Mouse (Mus musculus) C2C12 (cell line): Measurements from ENCODE around the gene Ntsr1. TPM values are rescaled to one million over a fixed set of nuclear protein-coding genes. Genes with fewer than 3 reads are reported as not detected.

Experiments used
- H3K27me3 ChIP-seq: one replicate; pipeline ENCODE4 v1.6.1; 2011; ENCODE audit not compliant: control insufficient read depth, insufficient read depth, insufficient read length
- H3K36me3 ChIP-seq: one replicate; pipeline ENCODE4 v1.6.1; 2011; ENCODE audit not compliant: control insufficient read depth, insufficient read depth
- H3K4me3 ChIP-seq: one replicate; pipeline ENCODE4 v1.5.1; 2011; ENCODE audit warnings: mild to moderate bottlenecking, control low read depth; ENCODE audit not compliant: poor library complexity, insufficient read depth, severe bottlenecking
- H3K79me2 ChIP-seq: one replicate; pipeline ENCODE4 v1.6.1; 2011; ENCODE audit not compliant: control insufficient read depth, insufficient read depth
- H3K79me3 ChIP-seq: one replicate; pipeline ENCODE4 v1.6.1; 2011; ENCODE audit warnings: low read depth, control low read depth
- H3ac ChIP-seq: one replicate; pipeline ENCODE3; 2011; ENCODE audit warnings: low read depth; ENCODE audit not compliant: control insufficient read depth, insufficient read length
- CEBPB ChIP-seq: IDR thresholded peaks from one replicate; pipeline ENCODE4 v1.6.1; 2011; ENCODE audit warnings: low read depth, mild to moderate bottlenecking, control low read depth, moderate library complexity
- CTCF ChIP-seq: IDR thresholded peaks from one replicate; pipeline ENCODE4 v1.5.1; 2011; ENCODE audit not compliant: control insufficient read depth, insufficient read depth, insufficient read length
- FOSL1 ChIP-seq: IDR thresholded peaks from one replicate; pipeline ENCODE4 v1.8.0; 2011; ENCODE audit warnings: mild to moderate bottlenecking, low read length; ENCODE audit not compliant: poor library complexity, insufficient read depth, severe bottlenecking
- MAX ChIP-seq: IDR thresholded peaks from one replicate; pipeline ENCODE4 v1.6.1; 2011; ENCODE audit warnings: mild to moderate bottlenecking, control low read depth
- MYOD1 ChIP-seq: IDR thresholded peaks from one replicate; pipeline ENCODE4 v1.6.1; 2011; ENCODE audit warnings: low read depth; ENCODE audit not compliant: control insufficient read depth, insufficient read length
- MYOG ChIP-seq: IDR thresholded peaks from one replicate; pipeline ENCODE4 v1.6.1; 2011; ENCODE audit not compliant: control insufficient read depth, insufficient read length; ENCODE audit errors: extremely low read depth
- USF1 ChIP-seq: IDR thresholded peaks from one replicate; pipeline ENCODE4 v1.6.1; 2011; ENCODE audit warnings: low read depth, mild to moderate bottlenecking, control low read depth, moderate library complexity
- polyA plus RNA-seq: library from polyadenylated mRNA; unstranded; fragments of >200 nt; fragmentation: generic; extraction: Trizol; gene quantifications from one replicate; pipeline ENCODE4 v1.2.1, GENCODE M21; 2012; ENCODE audit warnings: missing spikeins

The Ntsr1 gene
- polyA plus RNA-seq, 1 experiment: not detected

DNA sequence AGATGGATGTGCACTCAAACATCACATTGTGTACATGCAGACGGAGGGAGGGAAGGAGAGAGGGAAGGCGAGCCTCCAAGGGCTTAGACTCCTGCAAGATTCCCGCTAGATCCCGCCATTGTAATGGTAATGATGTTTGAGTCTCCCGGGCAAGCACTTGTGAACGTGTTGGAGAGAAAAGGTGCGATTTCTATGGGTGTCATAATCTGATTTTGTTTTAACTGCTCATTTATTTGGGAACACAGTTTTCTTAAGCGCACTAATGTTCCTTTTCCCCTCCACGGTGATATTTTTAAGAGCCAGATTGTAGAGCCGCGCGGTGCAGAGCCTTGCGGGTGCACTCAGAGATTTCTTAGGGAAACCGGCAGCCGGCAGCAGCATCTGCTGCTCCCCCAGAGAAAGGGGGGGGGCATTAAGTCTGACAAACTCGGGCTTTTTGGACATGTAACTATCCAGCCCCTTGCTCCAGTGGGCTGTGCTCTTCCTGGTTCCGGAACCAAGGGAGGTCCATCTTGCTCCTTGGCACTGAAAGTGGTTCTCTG is 11.5 kb upstream of the Ntsr1 start:
- H3K4me3 ChIP-seq: no peak overlapping the region
- TF ChIP-seq CTCF (no peak), CEBPB (no peak), MYOD1 (no peak), MYOG (no peak), MAX (no peak), FOSL1 (no peak), USF1 (no peak)
- no peaks in the 10 kb centered on the region for H3K79me2 ChIP-seq
- H3K27me3 ChIP-seq: peaks cover 63% of the 10 kb centered on the region
- no peak overlapping the region for H3ac ChIP-seq
- no peaks in the 10 kb centered on the region for H3K36me3 ChIP-seq
- no peaks in the 10 kb centered on the region for H3K79me3 ChIP-seq

DNA sequence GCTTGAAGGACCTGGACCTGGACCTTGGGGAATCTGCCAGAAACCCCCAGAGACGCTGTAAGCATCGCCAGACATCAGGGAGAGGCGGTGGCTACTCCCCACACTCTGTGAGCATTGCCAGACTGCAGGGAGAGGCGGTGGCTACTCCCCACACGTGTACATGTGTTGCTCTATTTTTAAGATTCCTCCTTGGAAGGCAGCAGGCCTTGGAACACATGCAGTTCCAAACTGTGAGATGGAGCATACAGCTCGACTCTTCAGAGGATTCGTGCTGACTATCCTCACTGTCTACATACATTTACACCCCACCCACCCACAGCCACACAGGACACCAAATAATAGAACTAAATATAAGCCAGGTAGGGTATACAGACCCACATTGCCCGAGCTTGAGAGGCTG is 3.9 kb upstream of the Ntsr1 start:
- no peak overlapping the region for H3ac ChIP-seq
- H3K27me3 ChIP-seq: peaks cover 76% of the 10 kb centered on the region
- no peak overlapping the region for H3K4me3 ChIP-seq
- H3K79me3 ChIP-seq: no peaks in the 10 kb centered on the region
- H3K79me2 ChIP-seq: no peaks in the 10 kb centered on the region
- TF ChIP-seq MYOD1: no peak
- no peak for TF ChIP-seq CTCF
- no peak for TF ChIP-seq MYOG
- no peak for TF ChIP-seq FOSL1
- TF ChIP-seq USF1: no peak
- no peak for TF ChIP-seq CEBPB
- no peak for TF ChIP-seq MAX
- no peaks in the 10 kb centered on the region for H3K36me3 ChIP-seq

DNA sequence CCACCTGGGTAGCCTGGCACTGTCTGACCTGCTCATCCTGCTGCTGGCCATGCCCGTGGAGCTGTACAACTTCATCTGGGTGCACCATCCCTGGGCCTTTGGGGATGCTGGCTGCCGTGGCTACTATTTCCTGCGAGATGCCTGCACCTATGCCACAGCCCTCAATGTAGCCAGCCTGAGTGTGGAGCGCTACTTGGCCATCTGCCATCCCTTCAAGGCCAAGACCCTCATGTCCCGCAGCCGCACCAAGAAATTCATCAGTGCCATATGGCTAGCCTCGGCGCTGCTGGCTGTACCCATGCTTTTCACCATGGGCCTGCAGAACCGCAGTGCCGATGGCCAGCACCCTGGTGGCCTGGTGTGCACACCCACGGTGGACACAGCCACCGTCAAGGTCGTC is 950 bp downstream of the Ntsr1 start:
- Histone ChIP-seq H3K79me2 (no peaks in the 10 kb centered on the region), H3K27me3 (peaks cover 76% of the 10 kb centered on the region), H3K36me3 (no peaks in the 10 kb centered on the region), H3K79me3 (no peaks in the 10 kb centered on the region), H3ac (no peak overlapping the region), H3K4me3 (no peak overlapping the region)
- TF ChIP-seq CTCF: no peak

DNA sequence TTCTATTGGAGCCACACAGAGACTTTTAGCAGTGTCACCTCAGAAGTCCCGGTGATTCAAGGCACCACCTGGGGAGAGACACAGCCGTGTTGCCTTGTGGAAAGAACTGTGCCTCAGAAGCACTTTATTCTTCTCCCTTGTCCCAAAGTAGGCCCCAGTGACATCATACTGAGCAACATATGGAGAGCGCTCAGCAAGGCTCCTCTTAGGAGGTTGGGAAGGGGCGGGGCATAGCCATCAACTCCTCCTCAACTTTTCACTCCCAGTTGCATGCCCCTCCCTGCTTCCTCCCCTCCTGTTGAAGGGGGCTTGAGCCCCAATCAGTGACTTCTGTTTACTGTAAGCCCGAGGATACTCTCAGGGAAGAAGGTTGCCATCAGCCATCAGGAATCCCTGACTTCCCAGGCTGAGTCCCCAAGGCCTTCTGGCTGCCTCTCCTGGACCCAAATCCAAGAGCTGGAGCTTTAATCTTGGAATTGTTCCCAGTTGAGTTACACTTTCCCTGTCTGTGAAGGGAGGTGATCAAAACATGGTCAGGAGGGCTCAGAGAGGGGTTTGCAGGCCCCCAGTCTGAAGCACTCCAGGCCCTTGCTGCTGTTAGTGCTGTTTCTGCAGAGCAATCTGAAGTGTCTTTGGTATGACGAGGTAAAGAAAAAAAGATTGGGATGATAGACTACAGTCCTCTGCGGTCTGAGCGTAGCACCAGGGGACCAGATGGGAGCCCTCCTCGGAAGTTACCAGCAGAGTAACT is 1.6 kb downstream of the Ntsr1 start:
- Histone ChIP-seq H3K79me2 (no peaks in the 10 kb centered on the region), H3K36me3 (no peaks in the 10 kb centered on the region), H3ac (no peak overlapping the region), H3K79me3 (no peaks in the 10 kb centered on the region), H3K27me3 (peaks cover 70% of the 10 kb centered on the region), H3K4me3 (no peak overlapping the region)
- TF ChIP-seq MYOD1 (no peak), CTCF (no peak), MYOG (no peak), MAX (no peak)

DNA sequence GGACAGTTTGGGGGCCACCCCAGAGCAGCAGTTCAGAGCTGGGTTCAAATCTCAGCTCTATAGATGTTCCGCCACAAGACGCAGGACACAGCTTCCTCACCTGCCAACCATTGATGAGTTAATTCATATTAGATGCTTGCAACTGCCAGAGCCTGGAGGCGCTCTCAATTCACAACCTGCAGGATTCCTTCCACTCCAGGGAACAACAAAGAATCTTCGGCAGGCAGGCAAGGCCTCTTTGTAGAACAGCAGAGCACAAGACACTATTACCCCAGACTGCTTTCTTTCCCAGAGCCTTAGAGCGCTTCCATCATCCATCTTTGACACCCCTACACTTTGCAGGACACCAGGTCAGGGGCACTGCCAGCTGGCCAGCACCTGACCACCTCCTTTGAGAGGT is 6.5 kb downstream of the Ntsr1 start:
- Histone ChIP-seq H3K27me3 (peaks cover 26% of the 10 kb centered on the region), H3K79me2 (no peaks in the 10 kb centered on the region), H3K4me3 (no peak overlapping the region), H3K79me3 (no peaks in the 10 kb centered on the region), H3ac (no peak overlapping the region), H3K36me3 (no peaks in the 10 kb centered on the region)
- TF ChIP-seq MYOD1 (no peak), FOSL1 (no peak), USF1 (no peak)

DNA sequence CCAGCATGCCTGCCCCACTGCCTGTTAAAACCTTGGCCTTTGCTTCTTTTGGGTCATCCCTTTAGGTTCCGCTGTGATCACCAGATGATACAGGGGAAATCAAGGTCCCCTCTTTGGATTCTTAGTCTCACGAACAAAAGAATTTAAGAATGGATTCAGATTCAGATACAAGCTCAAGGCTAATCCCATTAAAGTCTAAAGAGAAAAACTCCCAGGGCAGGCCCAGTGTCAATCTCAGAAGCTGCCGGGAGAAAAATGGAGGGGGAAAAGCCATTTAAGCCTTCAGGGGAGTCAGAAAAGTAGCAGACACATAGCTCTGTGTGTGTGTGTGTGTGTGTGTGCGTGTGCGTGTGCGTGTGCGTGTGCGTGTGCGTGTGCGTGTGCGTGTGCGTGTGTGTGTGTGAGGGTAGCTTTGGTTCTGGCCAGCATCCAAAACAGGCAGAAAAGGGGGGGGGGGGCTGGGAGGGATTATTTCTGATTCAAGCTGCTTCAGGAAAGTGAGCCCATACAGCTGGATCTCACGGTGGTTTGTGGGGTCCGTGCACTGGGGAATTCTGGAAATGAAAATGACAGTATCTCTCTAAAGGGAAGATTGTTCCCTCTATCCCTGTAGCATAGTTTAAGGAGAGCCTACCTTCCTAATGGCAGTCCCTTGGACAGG is 8.8 kb downstream of the Ntsr1 start:
- no peaks in the 10 kb centered on the region for H3K36me3 ChIP-seq
- TF ChIP-seq USF1 (no peak), MYOD1 (no peak), FOSL1 (no peak), CTCF (no peak), MAX (no peak), MYOG (no peak), CEBPB (no peak)
- H3K4me3 ChIP-seq: no peak overlapping the region
- H3K27me3 ChIP-seq: peaks cover 11% of the 10 kb centered on the region
- no peak overlapping the region for H3ac ChIP-seq
- no peaks in the 10 kb centered on the region for H3K79me3 ChIP-seq
- H3K79me2 ChIP-seq: no peaks in the 10 kb centered on the region
